Mouse (Mus musculus): Measurements from ENCODE around the gene Arhgap35. TPM values are rescaled to one million over a fixed set of nuclear protein-coding genes. Genes with fewer than 3 reads are reported as not detected.

Gene Arhgap35
- polyA plus RNA-seq, 1 experiment from 2014 or later: 29.6 TPM

- no peak overlapping the region for H3K4me2 ChIP-seq (ENCODE audit: low read length)
- DNase-seq (ENCODE audit: low spot score) (no peak), ATAC-seq (no peak)
- H3K27me3 ChIP-seq (replicated peaks; ENCODE audit: control insufficient read depth, insufficient read depth, low read length): peaks cover 64% of the 10 kb centered on the region
- H3K36me3 ChIP-seq (ENCODE audit: control insufficient read depth, insufficient read depth, low read length): no peaks in the 10 kb centered on the region
- H3K4me1 ChIP-seq (ENCODE audit: control insufficient read depth, insufficient read depth, low read length): peaks cover 6% of the 10 kb centered on the region; the same call in 1 of the 2 replicates
- no peak overlapping the region for H3K9ac ChIP-seq (ENCODE audit: low read length)
- H3K27ac ChIP-seq (ENCODE audit: low read depth, low read length): no peak overlapping the region
- no peak overlapping the region for H3K4me3 ChIP-seq (ENCODE audit: low read depth, low read length)
- H3K9me3 ChIP-seq (replicated peaks; ENCODE audit: control insufficient read depth, low read length): no peaks in the 10 kb centered on the region
- 54% methylated on average over 8 of the region's 8 CpGs for WGBS
These were observed 140.9 kb downstream of the Arhgap35 start for GRCm38 (mm10) chr7:16473847-16474246.

- Histone ChIP-seq H3K9ac (ENCODE audit: low read length) (0 out of 2 replicates have a peak overlapping the region, but pooled peaks have one; percentile 25), H3K4me3 (ENCODE audit: low read depth, low read length) (no peak overlapping the region), H3K4me2 (ENCODE audit: low read length) (peak overlapping the region; percentile 33; the same call in 1 of the 2 replicates), H3K9me3 (replicated peaks; ENCODE audit: control insufficient read depth, low read length) (no peaks in the 10 kb centered on the region), H3K27ac (ENCODE audit: low read depth, low read length) (no peak overlapping the region), H3K27me3 (replicated peaks; ENCODE audit: control insufficient read depth, insufficient read depth, low read length) (peaks cover 59% of the 10 kb centered on the region), H3K4me1 (ENCODE audit: control insufficient read depth, insufficient read depth, low read length) (peaks cover 6% of the 10 kb centered on the region; the same call in 1 of the 2 replicates), H3K36me3 (ENCODE audit: control insufficient read depth, insufficient read depth, low read length) (no peaks in the 10 kb centered on the region)
- DNase-seq (ENCODE audit: low spot score) (peak; percentile 81), ATAC-seq (peak; percentile 81)
- under 1% methylated on average over 17 of the region's 17 CpGs for WGBS
These were observed 142.6 kb downstream of the Arhgap35 start for GRCm38 (mm10) chr7:16472116-16472709.

- Histone ChIP-seq H3K4me2 (ENCODE audit: low read length) (no peak overlapping the region), H3K9ac (ENCODE audit: low read length) (no peak overlapping the region), H3K27me3 (replicated peaks; ENCODE audit: control insufficient read depth, insufficient read depth, low read length) (peaks cover 52% of the 10 kb centered on the region), H3K4me3 (ENCODE audit: low read depth, low read length) (no peak overlapping the region), H3K9me3 (replicated peaks; ENCODE audit: control insufficient read depth, low read length) (no peaks in the 10 kb centered on the region), H3K36me3 (ENCODE audit: control insufficient read depth, insufficient read depth, low read length) (no peaks in the 10 kb centered on the region), H3K4me1 (ENCODE audit: control insufficient read depth, insufficient read depth, low read length) (peaks cover 6% of the 10 kb centered on the region; the same call in 1 of the 2 replicates), H3K27ac (ENCODE audit: low read depth, low read length) (no peak overlapping the region)
- DNase-seq (ENCODE audit: low spot score) (peak; percentile 39), ATAC-seq (0 out of 2 replicates have a peak, but pooled peaks have one; percentile 29)
- WGBS: 36% methylated on average over 9 of the region's 9 CpGs
These were observed 143.2 kb downstream of the Arhgap35 start for GRCm38 (mm10) chr7:16471549-16471948.

GRCm38 (mm10) chr7:16468115-16468514 lies 146.7 kb downstream of the Arhgap35 start:
- Histone ChIP-seq H3K27ac (ENCODE audit: low read depth, low read length) (no peak overlapping the region), H3K4me3 (ENCODE audit: low read depth, low read length) (no peak overlapping the region), H3K4me2 (ENCODE audit: low read length) (no peak overlapping the region), H3K9me3 (replicated peaks; ENCODE audit: control insufficient read depth, low read length) (no peaks in the 10 kb centered on the region), H3K4me1 (ENCODE audit: control insufficient read depth, insufficient read depth, low read length) (peaks cover 6% of the 10 kb centered on the region; the same call in 1 of the 2 replicates), H3K36me3 (ENCODE audit: control insufficient read depth, insufficient read depth, low read length) (no peaks in the 10 kb centered on the region), H3K27me3 (replicated peaks; ENCODE audit: control insufficient read depth, insufficient read depth, low read length) (peaks cover 18% of the 10 kb centered on the region), H3K9ac (ENCODE audit: low read length) (no peak overlapping the region)
- 3% methylated on average over 5 of the region's 5 CpGs for WGBS
- DNase-seq (ENCODE audit: low spot score) (peak; percentile 56), ATAC-seq (peak; percentile 32; the same call in 1 of the 2 replicates)

- no peaks in the 10 kb centered on the region for H3K4me1 ChIP-seq (ENCODE audit: control insufficient read depth, insufficient read depth, low read length)
- H3K9me3 ChIP-seq (replicated peaks; ENCODE audit: control insufficient read depth, low read length): no peaks in the 10 kb centered on the region
- H3K4me2 ChIP-seq (ENCODE audit: low read length): no peak overlapping the region
- 70% methylated on average over 4 of the region's 4 CpGs for WGBS
- ATAC-seq (no peak), DNase-seq (ENCODE audit: low spot score) (no peak)
- H3K27ac ChIP-seq (ENCODE audit: low read depth, low read length): no peak overlapping the region
- H3K27me3 ChIP-seq (replicated peaks; ENCODE audit: control insufficient read depth, insufficient read depth, low read length): peaks cover 13% of the 10 kb centered on the region
- no peak overlapping the region for H3K4me3 ChIP-seq (ENCODE audit: low read depth, low read length)
- H3K36me3 ChIP-seq (ENCODE audit: control insufficient read depth, insufficient read depth, low read length): no peaks in the 10 kb centered on the region
- no peak overlapping the region for H3K9ac ChIP-seq (ENCODE audit: low read length)
These were observed 148.2 kb downstream of the Arhgap35 start for GRCm38 (mm10) chr7:16466565-16466964.

GRCm38 (mm10) chr7:16465568-16465967 lies 149.2 kb downstream of the Arhgap35 start:
- H3K9ac ChIP-seq (ENCODE audit: low read length): no peak overlapping the region
- H3K27me3 ChIP-seq (replicated peaks; ENCODE audit: control insufficient read depth, insufficient read depth, low read length): peaks cover 7% of the 10 kb centered on the region
- no peak overlapping the region for H3K4me2 ChIP-seq (ENCODE audit: low read length)
- H3K36me3 ChIP-seq (ENCODE audit: control insufficient read depth, insufficient read depth, low read length): no peaks in the 10 kb centered on the region
- no peaks in the 10 kb centered on the region for H3K4me1 ChIP-seq (ENCODE audit: control insufficient read depth, insufficient read depth, low read length)
- no peak for DNase-seq (ENCODE audit: low spot score)
- ATAC-seq: no peak
- H3K9me3 ChIP-seq (replicated peaks; ENCODE audit: control insufficient read depth, low read length): no peaks in the 10 kb centered on the region
- 93% methylated on average over 5 of the region's 5 CpGs for WGBS
- H3K4me3 ChIP-seq (ENCODE audit: low read depth, low read length): no peak overlapping the region
- no peak overlapping the region for H3K27ac ChIP-seq (ENCODE audit: low read depth, low read length)

- H3K27me3 ChIP-seq (replicated peaks; ENCODE audit: control insufficient read depth, insufficient read depth, low read length): peaks cover 3% of the 10 kb centered on the region
- DNase-seq (ENCODE audit: low spot score): peak; percentile 72
- 13% methylated on average over 8 of the region's 8 CpGs for WGBS
- H3K4me2 ChIP-seq (ENCODE audit: low read length): no peak overlapping the region
- no peaks in the 10 kb centered on the region for H3K4me1 ChIP-seq (ENCODE audit: control insufficient read depth, insufficient read depth, low read length)
- no peak overlapping the region for H3K4me3 ChIP-seq (ENCODE audit: low read depth, low read length)
- H3K9ac ChIP-seq (ENCODE audit: low read length): no peak overlapping the region
- peak; percentile 28; the same call in 1 of the 2 replicates for ATAC-seq
- H3K27ac ChIP-seq (ENCODE audit: low read depth, low read length): no peak overlapping the region
- no peaks in the 10 kb centered on the region for H3K9me3 ChIP-seq (replicated peaks; ENCODE audit: control insufficient read depth, low read length)
- no peaks in the 10 kb centered on the region for H3K36me3 ChIP-seq (ENCODE audit: control insufficient read depth, insufficient read depth, low read length)
These were observed 149.6 kb downstream of the Arhgap35 start for GRCm38 (mm10) chr7:16465160-16465559.

- Histone ChIP-seq H3K4me1 (ENCODE audit: control insufficient read depth, insufficient read depth, low read length) (no peaks in the 10 kb centered on the region), H3K27ac (ENCODE audit: low read depth, low read length) (no peak overlapping the region), H3K9ac (ENCODE audit: low read length) (no peak overlapping the region), H3K36me3 (ENCODE audit: control insufficient read depth, insufficient read depth, low read length) (no peaks in the 10 kb centered on the region), H3K4me2 (ENCODE audit: low read length) (no peak overlapping the region), H3K27me3 (replicated peaks; ENCODE audit: control insufficient read depth, insufficient read depth, low read length) (no peaks in the 10 kb centered on the region), H3K9me3 (replicated peaks; ENCODE audit: control insufficient read depth, low read length) (no peaks in the 10 kb centered on the region), H3K4me3 (ENCODE audit: low read depth, low read length) (no peak overlapping the region)
- WGBS: 2% methylated on average over 14 of the region's 14 CpGs
- ATAC-seq (peak; percentile 70), DNase-seq (ENCODE audit: low spot score) (peak; percentile 85)
These were observed 151.6 kb downstream of the Arhgap35 start for GRCm38 (mm10) chr7:16463214-16463613.

GRCm38 (mm10) chr7:16461705-16462104 lies 153.1 kb downstream of the Arhgap35 start:
- Histone ChIP-seq H3K36me3 (ENCODE audit: control insufficient read depth, insufficient read depth, low read length) (no peaks in the 10 kb centered on the region), H3K4me3 (ENCODE audit: low read depth, low read length) (no peak overlapping the region), H3K9ac (ENCODE audit: low read length) (no peak overlapping the region), H3K9me3 (replicated peaks; ENCODE audit: control insufficient read depth, low read length) (no peaks in the 10 kb centered on the region), H3K27ac (ENCODE audit: low read depth, low read length) (no peak overlapping the region), H3K27me3 (replicated peaks; ENCODE audit: control insufficient read depth, insufficient read depth, low read length) (no peaks in the 10 kb centered on the region), H3K4me1 (ENCODE audit: control insufficient read depth, insufficient read depth, low read length) (no peaks in the 10 kb centered on the region), H3K4me2 (ENCODE audit: low read length) (no peak overlapping the region)
- ATAC-seq: no peak
- WGBS: 82% methylated on average over 6 of the region's 6 CpGs
- no peak for DNase-seq (ENCODE audit: low spot score)

All from forebrain, embryonic 14.5 days (tissue).